Mouse (Mus musculus): Measurements from ENCODE around the gene Dgkg. TPM values are rescaled to one million over a fixed set of nuclear protein-coding genes. Genes with fewer than 3 reads are reported as not detected.
A peak's percentile ranks its signal among the peaks of the same experiment; 100 is the strongest.

Gene Dgkg
- 0.35 and 1.2 TPM in 2 replicates for polyA plus RNA-seq (2015; fragmentation: Nextera tagmentation; extraction: Ambion mirVana)

DNA sequence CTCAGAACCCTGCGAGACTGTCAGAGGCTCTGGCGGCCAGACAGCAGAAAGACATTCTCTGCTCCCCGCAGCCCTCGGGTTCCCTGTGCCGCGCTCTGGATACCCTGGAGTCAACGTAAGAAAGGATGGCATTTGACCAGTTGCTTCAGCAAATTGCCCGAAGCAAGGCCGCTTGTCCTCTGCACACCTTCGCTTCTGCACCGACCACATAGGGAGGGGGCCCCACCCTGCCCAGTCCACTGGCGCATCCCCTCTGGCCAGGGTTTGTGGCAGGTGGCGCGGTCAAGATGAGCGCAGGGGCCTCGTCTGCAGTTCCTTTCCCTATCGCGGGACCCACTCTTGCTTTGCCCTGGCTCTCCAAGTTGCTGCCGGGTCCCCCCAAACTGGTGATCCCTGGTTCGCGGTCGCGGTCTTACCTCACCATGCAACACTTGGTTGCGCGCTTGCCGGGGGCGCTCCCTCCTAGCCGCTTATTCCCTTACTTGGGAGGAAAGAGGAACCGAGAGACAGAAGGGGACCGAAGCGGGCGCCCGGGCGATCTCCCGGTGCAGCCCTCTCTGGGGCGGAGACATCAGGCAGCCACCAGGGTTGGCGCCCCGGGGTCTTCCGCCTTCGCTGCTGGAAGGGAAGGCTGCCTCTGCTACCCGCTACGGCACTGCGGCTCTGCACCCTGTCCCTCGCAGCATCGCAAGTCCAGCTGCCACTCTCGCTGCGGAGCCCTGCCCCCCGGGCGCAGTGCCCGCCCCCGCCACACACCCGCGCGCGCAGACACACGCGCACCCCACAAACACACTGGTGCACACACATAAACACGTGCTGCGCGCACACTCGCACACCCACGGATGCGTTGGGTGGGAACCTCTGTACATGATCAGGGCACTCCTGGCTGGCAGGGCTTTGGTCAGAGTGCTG, at the start of gene Dgkg:
Dgkg (minus strand) TSS at position 689 of the 912 bp plus-strand sequence.
- WGBS = under 1% methylated on average over 63 of the region's 63 CpGs
- Histone ChIP-seq H3K36me3 (no peaks in the 10 kb centered on the region), H3K4me2 (peak within 1 kb of the TSS; percentile 93), H3K4me3 (replicated peaks) (peak within 1 kb of the TSS; percentile 50), H3K27me3 (peaks cover 61% of the 10 kb centered on the region), H3K4me1 (peaks cover 15% of the 10 kb centered on the region), H3K27ac (no peak within 1 kb of the TSS), H3K9me3 (replicated peaks) (no peaks in the 10 kb centered on the region), H3K9ac (peak within 1 kb of the TSS; percentile 28; the same call in 1 of the 2 replicates)
- peak; percentile 73 for ATAC-seq (replicated peaks; ENCODE audit: low FRiP score)

DNA sequence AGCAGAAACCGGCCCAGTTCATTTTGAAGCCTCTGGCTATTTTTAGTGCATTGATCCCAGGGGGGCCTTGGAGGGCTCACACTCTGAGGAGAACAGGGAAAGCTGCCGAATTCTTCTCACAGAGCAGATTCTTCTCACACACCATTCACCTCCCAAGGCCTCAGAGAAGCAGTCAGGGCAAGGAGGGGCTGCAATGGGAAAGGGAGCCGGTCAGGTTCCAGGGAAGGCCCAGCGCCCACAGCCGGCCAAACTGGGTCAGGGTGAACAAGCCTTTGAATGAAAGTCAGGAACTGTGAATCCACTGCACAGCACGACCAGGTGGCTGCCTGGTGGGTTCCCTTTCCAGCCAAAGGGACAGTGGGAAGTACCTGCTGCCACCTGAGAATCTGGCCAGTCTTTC, 47.9 kb upstream of the Dgkg start:
- H3K4me2 ChIP-seq = no peak overlapping the region
- 58% methylated on average over 6 of the region's 6 CpGs for WGBS

DNA sequence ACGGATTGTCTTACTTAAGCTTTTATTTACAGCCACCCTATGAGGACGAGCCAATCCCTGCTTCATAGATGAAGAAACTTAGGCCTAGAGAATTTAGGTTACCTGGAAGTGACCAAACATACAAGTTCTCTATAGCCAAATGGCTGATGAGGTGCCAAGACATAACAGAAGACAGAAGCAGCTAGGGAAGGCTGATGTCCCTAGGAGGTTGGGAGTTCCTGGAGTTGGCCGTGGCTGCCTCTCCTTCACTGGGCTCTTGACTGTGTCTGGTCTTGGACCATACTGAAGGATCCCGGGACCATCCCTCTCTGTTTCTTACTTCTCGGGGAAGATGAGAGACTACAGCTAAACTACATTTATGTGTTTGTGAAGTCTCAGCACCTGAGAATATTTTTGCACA, 47.1 kb upstream of the Dgkg start:
- no peaks in the 10 kb centered on the region for H3K9me3 ChIP-seq (replicated peaks)
- no peaks in the 10 kb centered on the region for H3K27me3 ChIP-seq
- H3K36me3 ChIP-seq = no peaks in the 10 kb centered on the region
- no peak overlapping the region for H3K27ac ChIP-seq
- H3K4me2 ChIP-seq = no peak overlapping the region
- WGBS = 84% methylated on average over 5 of the region's 5 CpGs
- ATAC-seq (replicated peaks; ENCODE audit: low FRiP score) = no peak
- no peaks in the 10 kb centered on the region for H3K4me1 ChIP-seq
- H3K9ac ChIP-seq = no peak overlapping the region
- no peak overlapping the region for H3K4me3 ChIP-seq (replicated peaks)

More for the DNA sequence above, 47.9 kb upstream of the Dgkg start:
- H3K4me1 ChIP-seq = no peaks in the 10 kb centered on the region
- H3K9me3 ChIP-seq (replicated peaks) = no peaks in the 10 kb centered on the region
- H3K9ac ChIP-seq = no peak overlapping the region
- H3K4me3 ChIP-seq (replicated peaks) = no peak overlapping the region
- no peaks in the 10 kb centered on the region for H3K36me3 ChIP-seq
- H3K27me3 ChIP-seq = no peaks in the 10 kb centered on the region
- H3K27ac ChIP-seq = no peak overlapping the region
- ATAC-seq (replicated peaks; ENCODE audit: low FRiP score) = no peak

DNA sequence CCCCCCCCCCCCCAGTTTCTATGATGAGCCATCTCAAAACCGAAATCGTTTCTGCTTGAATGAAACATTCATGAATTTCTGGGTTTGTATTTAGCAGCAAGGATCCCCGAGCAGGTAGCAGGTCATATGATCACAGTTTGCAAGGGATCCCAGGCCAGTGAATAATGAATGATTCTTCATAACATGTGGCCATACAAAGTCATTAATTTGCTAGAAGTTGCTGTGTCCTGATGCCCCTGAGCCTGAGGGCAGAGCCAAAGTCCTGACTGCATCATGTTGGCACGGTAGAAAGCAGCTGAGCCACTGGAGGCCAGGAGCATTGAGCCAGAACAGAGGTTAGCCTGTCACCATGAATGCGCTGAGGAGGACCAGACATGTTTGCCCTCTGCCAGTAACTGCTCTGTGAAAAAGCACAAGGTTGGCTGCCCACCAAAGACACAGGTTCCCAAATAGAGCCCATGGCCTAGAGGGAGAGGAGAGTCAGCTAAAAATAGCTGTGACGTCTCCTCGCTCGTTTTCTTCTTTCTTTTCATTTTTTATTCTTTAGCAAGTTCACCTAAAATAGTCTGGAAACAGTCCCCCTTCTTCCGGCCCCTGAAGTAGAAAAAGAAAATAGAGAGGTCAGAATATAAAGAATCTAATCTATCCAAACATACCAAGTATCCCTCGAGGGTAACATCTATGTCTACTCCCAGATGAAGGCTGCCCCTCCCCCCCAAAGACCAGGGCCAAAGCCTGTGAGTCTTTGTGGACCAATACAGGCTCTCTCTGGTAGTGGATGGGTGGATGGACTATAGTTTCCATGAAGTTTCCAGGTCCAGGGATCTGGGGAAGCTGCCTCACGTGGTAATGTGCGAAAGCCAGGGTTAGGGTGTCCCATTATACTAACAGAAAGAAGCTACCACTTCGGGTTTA, 42.1 kb upstream of the Dgkg start:
- Histone ChIP-seq H3K36me3 (no peaks in the 10 kb centered on the region), H3K27me3 (no peaks in the 10 kb centered on the region), H3K4me3 (replicated peaks) (no peak overlapping the region), H3K4me2 (no peak overlapping the region), H3K27ac (no peak overlapping the region), H3K9me3 (replicated peaks) (no peaks in the 10 kb centered on the region), H3K9ac (no peak overlapping the region), H3K4me1 (no peaks in the 10 kb centered on the region)
- 62% methylated on average over 13 of the region's 13 CpGs for whole genome bisulfite sequencing
- no peak for ATAC-seq (replicated peaks; ENCODE audit: low FRiP score)

DNA sequence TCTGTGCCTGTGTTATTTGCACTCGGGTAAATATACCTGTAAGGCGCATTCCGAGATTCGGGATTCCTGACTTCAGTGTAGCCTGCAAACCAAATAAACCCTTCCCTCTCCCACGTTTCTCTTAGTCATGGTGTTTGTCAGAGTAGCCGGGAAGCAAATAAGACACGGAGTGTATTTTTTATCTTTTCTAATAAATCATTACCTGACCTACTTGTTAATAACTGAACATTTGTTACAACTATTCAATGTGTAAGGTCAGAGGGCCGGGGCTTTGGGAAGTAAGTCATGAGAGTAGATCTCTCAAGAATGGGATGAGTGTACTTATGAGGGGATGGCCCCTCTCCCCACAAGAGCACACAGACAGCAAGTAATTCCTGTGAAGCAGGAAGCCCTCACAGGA, 41.1 kb upstream of the Dgkg start:
- Histone ChIP-seq H3K27me3 (no peaks in the 10 kb centered on the region), H3K27ac (no peak overlapping the region), H3K4me2 (no peak overlapping the region), H3K9me3 (replicated peaks) (no peaks in the 10 kb centered on the region), H3K4me3 (replicated peaks) (no peak overlapping the region), H3K36me3 (no peaks in the 10 kb centered on the region), H3K4me1 (no peaks in the 10 kb centered on the region), H3K9ac (no peak overlapping the region)
- no peak for ATAC-seq (replicated peaks; ENCODE audit: low FRiP score)
- WGBS = 58% methylated on average over 8 of the region's 8 CpGs

DNA sequence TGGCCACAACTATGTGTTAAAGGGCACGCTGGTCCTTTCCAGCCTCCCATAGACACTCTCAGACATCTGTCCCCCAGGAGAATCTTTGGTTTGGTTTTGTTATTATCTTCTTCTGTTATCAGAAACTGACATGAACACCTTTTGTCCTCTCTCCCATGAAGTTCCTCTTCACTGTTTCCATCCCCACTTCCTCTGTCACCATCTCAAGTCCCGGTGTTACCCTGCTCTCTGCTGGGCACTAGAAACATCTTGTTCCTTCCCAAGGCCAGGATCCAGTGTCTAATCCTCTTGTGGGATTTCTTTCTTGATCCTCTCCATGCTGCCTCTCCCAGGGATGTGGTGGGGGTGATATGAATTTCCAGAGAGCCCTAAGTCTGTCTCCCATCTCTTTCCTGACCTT, 32.6 kb upstream of the Dgkg start:
- H3K9ac ChIP-seq = no peak overlapping the region
- ATAC-seq (replicated peaks; ENCODE audit: low FRiP score) = no peak
- no peak overlapping the region for H3K27ac ChIP-seq
- no peaks in the 10 kb centered on the region for H3K4me1 ChIP-seq
- WGBS = 81% methylated on average over 2 of the region's 2 CpGs
- H3K36me3 ChIP-seq = no peaks in the 10 kb centered on the region
- no peaks in the 10 kb centered on the region for H3K9me3 ChIP-seq (replicated peaks)
- no peaks in the 10 kb centered on the region for H3K27me3 ChIP-seq
- H3K4me3 ChIP-seq (replicated peaks) = no peak overlapping the region
- no peak overlapping the region for H3K4me2 ChIP-seq

DNA sequence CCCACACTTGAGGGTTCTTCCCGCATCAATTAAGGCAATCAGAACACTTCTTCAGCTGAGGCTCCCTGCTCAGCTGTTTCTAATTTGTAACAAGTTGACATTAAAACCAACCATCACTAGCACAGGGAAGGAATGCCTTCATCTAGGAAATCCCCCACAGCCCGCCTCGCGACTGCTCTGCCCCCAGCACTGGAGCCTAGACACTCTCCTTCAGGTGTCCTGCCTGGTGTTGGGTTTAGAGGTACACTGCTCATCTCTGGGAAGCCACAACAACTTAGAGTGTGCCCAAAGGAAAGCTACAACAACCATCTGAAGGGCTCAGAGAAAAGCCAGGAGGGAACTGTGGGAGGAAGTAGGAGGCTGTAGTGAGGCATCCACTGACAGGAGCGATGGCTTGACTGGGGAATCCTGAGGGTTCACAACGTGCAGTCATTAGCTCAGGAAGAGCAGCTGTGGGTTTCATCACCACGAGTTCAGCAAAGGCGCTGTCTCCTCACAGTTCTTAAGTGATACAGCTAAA, 30.8 kb upstream of the Dgkg start:
- no peaks in the 10 kb centered on the region for H3K4me1 ChIP-seq
- H3K9ac ChIP-seq = no peak overlapping the region
- no peak overlapping the region for H3K4me3 ChIP-seq (replicated peaks)
- ATAC-seq (replicated peaks; ENCODE audit: low FRiP score) = no peak
- no peaks in the 10 kb centered on the region for H3K27me3 ChIP-seq
- no peak overlapping the region for H3K27ac ChIP-seq
- H3K36me3 ChIP-seq = no peaks in the 10 kb centered on the region
- 73% methylated on average over 8 of the region's 8 CpGs for WGBS
- no peaks in the 10 kb centered on the region for H3K9me3 ChIP-seq (replicated peaks)
- no peak overlapping the region for H3K4me2 ChIP-seq

DNA sequence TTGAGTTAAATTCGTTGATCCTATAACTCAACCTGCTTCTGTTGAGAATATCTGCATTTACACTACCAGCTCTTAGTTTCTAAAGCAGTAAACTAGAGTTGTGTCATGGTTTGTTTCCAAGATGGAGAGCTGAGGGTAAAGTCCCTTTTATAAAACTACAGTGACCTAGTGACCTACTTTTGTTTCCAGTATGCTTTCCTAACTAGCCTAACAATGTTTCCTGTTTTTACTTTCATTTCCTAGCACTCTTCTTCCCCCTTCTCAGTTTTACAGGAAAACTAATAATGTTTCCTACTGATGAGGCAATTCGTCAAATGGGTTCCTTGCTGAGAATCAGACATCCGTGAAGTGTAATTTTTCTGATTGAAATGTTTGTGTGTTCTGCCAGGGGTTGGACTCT, 26.6 kb upstream of the Dgkg start:
- Histone ChIP-seq H3K4me1 (no peaks in the 10 kb centered on the region), H3K27ac (no peak overlapping the region), H3K36me3 (no peaks in the 10 kb centered on the region), H3K27me3 (no peaks in the 10 kb centered on the region), H3K9ac (no peak overlapping the region), H3K4me3 (replicated peaks) (no peak overlapping the region), H3K4me2 (no peak overlapping the region), H3K9me3 (replicated peaks) (no peaks in the 10 kb centered on the region)
- 57% methylated on average over 3 of the region's 3 CpGs for WGBS
- no peak for ATAC-seq (replicated peaks; ENCODE audit: low FRiP score)

DNA sequence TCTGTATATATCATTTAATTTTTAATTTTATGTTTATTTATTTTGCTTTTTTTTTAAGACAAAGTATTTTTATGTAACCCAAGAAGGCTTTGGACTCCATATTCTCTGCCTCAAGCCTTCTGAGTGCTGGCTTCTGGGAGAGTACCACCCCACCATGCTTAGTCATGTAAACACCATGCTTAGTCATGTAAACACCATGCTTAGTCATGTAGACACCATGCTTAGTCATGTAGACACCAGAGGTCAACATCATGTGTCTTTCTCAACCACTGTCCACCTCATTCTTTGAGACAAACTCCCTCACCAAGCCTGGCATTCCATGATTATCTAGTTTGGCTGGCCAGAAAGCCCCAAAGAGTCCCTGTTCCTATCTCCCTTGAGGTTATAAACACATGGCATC, 25.7 kb upstream of the Dgkg start:
- H3K27ac ChIP-seq = no peak overlapping the region
- H3K27me3 ChIP-seq = no peaks in the 10 kb centered on the region
- H3K36me3 ChIP-seq = no peaks in the 10 kb centered on the region
- ATAC-seq (replicated peaks; ENCODE audit: low FRiP score) = no peak
- no peaks in the 10 kb centered on the region for H3K4me1 ChIP-seq
- H3K9me3 ChIP-seq (replicated peaks) = no peaks in the 10 kb centered on the region
- no peak overlapping the region for H3K4me2 ChIP-seq
- H3K9ac ChIP-seq = no peak overlapping the region
- H3K4me3 ChIP-seq (replicated peaks) = no peak overlapping the region

DNA sequence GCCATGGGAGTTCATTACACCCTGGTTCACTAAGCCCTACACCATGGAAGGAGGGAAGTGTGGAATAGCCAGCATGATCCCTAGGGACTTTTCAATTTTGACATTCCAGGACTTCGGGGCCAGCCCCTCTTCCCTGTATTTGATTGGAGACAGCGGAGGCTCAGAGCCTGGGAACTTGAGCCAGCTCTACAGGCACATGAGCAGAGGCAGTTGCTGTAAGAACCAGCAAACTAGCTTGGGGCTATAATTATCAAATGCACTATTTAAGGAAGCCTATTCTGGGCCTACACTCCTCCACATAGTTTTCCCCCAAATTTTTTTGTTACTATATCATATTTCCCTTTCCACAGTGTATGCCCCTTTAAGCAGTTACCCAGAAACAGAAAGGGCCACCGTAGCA, 22.6 kb upstream of the Dgkg start:
- H3K9me3 ChIP-seq (replicated peaks) = no peaks in the 10 kb centered on the region
- WGBS = 76% methylated on average over 3 of the region's 3 CpGs
- H3K27ac ChIP-seq = no peak overlapping the region
- ATAC-seq (replicated peaks; ENCODE audit: low FRiP score) = no peak
- no peaks in the 10 kb centered on the region for H3K27me3 ChIP-seq
- no peak overlapping the region for H3K4me2 ChIP-seq
- H3K36me3 ChIP-seq = no peaks in the 10 kb centered on the region
- H3K4me1 ChIP-seq = no peaks in the 10 kb centered on the region
- H3K4me3 ChIP-seq (replicated peaks) = no peak overlapping the region
- H3K9ac ChIP-seq = no peak overlapping the region

DNA sequence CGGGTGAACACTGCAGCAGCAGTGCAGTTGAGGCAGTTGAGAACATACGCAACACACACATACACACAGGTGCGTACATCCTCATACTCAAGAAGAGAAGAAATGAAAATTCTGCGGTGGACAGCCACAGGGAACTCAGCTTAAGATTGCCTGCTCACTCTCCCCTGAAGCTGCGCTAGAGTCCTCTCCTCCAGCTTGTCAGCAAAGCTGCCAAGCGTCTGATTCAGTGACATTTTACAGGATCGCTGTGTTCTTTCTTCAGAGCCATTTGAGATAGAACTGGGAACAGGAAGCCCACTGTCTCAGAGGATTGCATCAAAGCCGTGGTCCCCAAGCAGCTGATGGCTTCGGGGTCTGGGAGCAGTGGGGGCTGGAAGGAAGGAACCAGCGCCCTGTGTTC, 17.6 kb upstream of the Dgkg start:
- H3K27ac ChIP-seq = no peak overlapping the region
- H3K9me3 ChIP-seq (replicated peaks) = no peaks in the 10 kb centered on the region
- H3K4me3 ChIP-seq (replicated peaks) = no peak overlapping the region
- no peaks in the 10 kb centered on the region for H3K27me3 ChIP-seq
- no peaks in the 10 kb centered on the region for H3K4me1 ChIP-seq
- ATAC-seq (replicated peaks; ENCODE audit: low FRiP score) = no peak
- H3K4me2 ChIP-seq = no peak overlapping the region
- WGBS = 93% methylated on average over 10 of the region's 10 CpGs
- no peaks in the 10 kb centered on the region for H3K36me3 ChIP-seq
- H3K9ac ChIP-seq = no peak overlapping the region

DNA sequence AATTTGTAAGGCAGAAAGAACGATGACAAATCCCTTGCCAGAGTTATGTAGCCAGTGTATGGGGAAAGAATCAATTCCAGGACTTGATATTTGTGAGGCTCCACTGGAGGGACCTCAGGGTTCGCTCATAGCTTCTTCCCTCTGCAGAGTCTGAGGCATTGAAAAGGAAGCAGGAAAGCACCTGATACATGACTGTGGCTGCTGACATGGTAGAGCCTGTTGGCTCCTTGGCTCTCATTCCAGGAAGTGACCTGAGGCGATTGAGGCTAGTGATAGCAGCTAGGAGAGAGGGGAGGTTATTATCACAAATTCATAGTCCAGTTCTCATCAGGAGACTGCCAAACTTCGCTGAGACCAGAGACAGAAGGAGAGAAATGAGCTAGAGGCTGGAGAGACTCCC, 17.1 kb upstream of the Dgkg start:
- ATAC-seq (replicated peaks; ENCODE audit: low FRiP score) = no peak
- no peak overlapping the region for H3K27ac ChIP-seq
- H3K9me3 ChIP-seq (replicated peaks) = no peaks in the 10 kb centered on the region
- no peaks in the 10 kb centered on the region for H3K4me1 ChIP-seq
- no peak overlapping the region for H3K4me2 ChIP-seq
- no peak overlapping the region for H3K9ac ChIP-seq
- no peaks in the 10 kb centered on the region for H3K36me3 ChIP-seq
- 73% methylated on average over 4 of the region's 4 CpGs for WGBS
- H3K27me3 ChIP-seq = no peaks in the 10 kb centered on the region
- no peak overlapping the region for H3K4me3 ChIP-seq (replicated peaks)

Measured in kidney, embryonic 15.5 days (tissue).